Mouse (Mus musculus) left cerebral cortex, postnatal 14 days (tissue): ENCODE measurements at regions not wholly inside any gene's neighbourhood (a gene's known extent, or its start where the extent isn't known, plus 50 kb on each side); places are given as distances from the start of the nearest gene placed in this dataset.
"Not testable (repeated sequence)": the region's sequence is repeated elsewhere in the genome, so short reads cannot be mapped to it uniquely, and the experiment has no call there.

ENCODE experiments used
- DNase-seq, 2 experiments: peaks; one replicate each; pipeline ENCODE4 v3.0.0; 2021 to 2022; ENCODE audit warnings: low spot score in 2 of 2, mixed read lengths in 1 of 2
- intact Hi-C: fragments of 180-260 bp; cut with DNase I; formaldehyde crosslinking; loops from one replicate; pipeline ENCODE4 v1.15.1; 2025

GRCm38 (mm10) chr2:146710676-146711075 is 145.0 kb upstream of the Kiz start:
- intact Hi-C loops: no loop called here
- peak; percentile 22 to 25 for DNase-seq

GRCm38 (mm10) chr2:146721184-146721715 is 134.4 kb upstream of the Kiz start:
- no peak for DNase-seq
- intact Hi-C loops: loop anchor here (5.0 to 10.0 kb wide), 2 partner anchors 116 to 464 kb away; no protein-coding TSS in a partner anchor

GRCm38 (mm10) chr2:146722351-146723025 is 133.2 kb upstream of the Kiz start:
- intact Hi-C loops: loop anchor here (5.0 to 10.0 kb wide), 2 partner anchors 115 to 462 kb away; no protein-coding TSS in a partner anchor
- no peak for DNase-seq

- intact Hi-C loops: loop anchor here (5.0 to 10.0 kb wide), 2 partner anchors 114 to 462 kb away; no protein-coding TSS in a partner anchor
- DNase-seq: no peak
These were observed 132.5 kb upstream of the Kiz start for GRCm38 (mm10) chr2:146723172-146723571.

GRCm38 (mm10) chr2:146723671-146724070 is 132.0 kb upstream of the Kiz start:
- intact Hi-C loops: loop anchor here (5.0 to 10.0 kb wide), 2 partner anchors 114 to 461 kb away; no protein-coding TSS in a partner anchor

GRCm38 (mm10) chr2:146724142-146724679 is 131.5 kb upstream of the Kiz start:
- intact Hi-C loops: loop anchor here (5.0 to 10.0 kb wide), 2 partner anchors 113 to 461 kb away; no protein-coding TSS in a partner anchor
- DNase-seq: no peak

More at GRCm38 (mm10) chr2:146723671-146724070, 132.0 kb upstream of the Kiz start:
- no peak for DNase-seq

GRCm38 (mm10) chr2:146724924-146725555 is 130.6 kb upstream of the Kiz start:
- DNase-seq: no peak
- intact Hi-C loops: loop anchor here (5.0 to 10.0 kb wide), 2 partner anchors 112 to 460 kb away; no protein-coding TSS in a partner anchor

- intact Hi-C loops: loop anchor here (10.0 kb wide), 1 partner anchor 456 kb away; no protein-coding TSS in a partner anchor
- no peak for DNase-seq
These were observed 127.0 kb upstream of the Kiz start for GRCm38 (mm10) chr2:146728693-146729092.

- intact Hi-C loops: no loop called here
These were observed 124.6 kb upstream of the Kiz start for GRCm38 (mm10) chr2:146731081-146731480.

GRCm38 (mm10) chr2:146732891-146733290 is 122.8 kb upstream of the Kiz start:
- intact Hi-C loops, DNase-seq: not testable (repeated sequence)

More at GRCm38 (mm10) chr2:146731081-146731480, 124.6 kb upstream of the Kiz start:
- no peak for DNase-seq

- DNase-seq: no peak
- intact Hi-C loops: no loop called here
These were observed 111.3 kb upstream of the Kiz start for GRCm38 (mm10) chr2:146744396-146744795.

- no peak for DNase-seq
- intact Hi-C loops: no loop called here
These were observed 110.5 kb upstream of the Kiz start for GRCm38 (mm10) chr2:146745012-146745682.

GRCm38 (mm10) chr2:146745683-146746047 is 110.0 kb upstream of the Kiz start:
- intact Hi-C loops: no loop called here
- peak; percentile 55 to 64 for DNase-seq

- DNase-seq: no peak
- intact Hi-C loops: no loop called here
These were observed 101.7 kb upstream of the Kiz start for GRCm38 (mm10) chr2:146753988-146754387.

- no peak for DNase-seq
- intact Hi-C loops: no loop called here
These were observed 92.0 kb upstream of the Kiz start for GRCm38 (mm10) chr2:146763522-146764144.

- intact Hi-C loops: no loop called here
- DNase-seq: no peak
These were observed 91.1 kb upstream of the Kiz start for GRCm38 (mm10) chr2:146764313-146765255.

GRCm38 (mm10) chr2:146774876-146775275 is 80.8 kb upstream of the Kiz start:
- DNase-seq: no peak
- intact Hi-C loops: no loop called here
